Mouse (Mus musculus): ENCODE results near the gene Arhgef15.

DNA sequence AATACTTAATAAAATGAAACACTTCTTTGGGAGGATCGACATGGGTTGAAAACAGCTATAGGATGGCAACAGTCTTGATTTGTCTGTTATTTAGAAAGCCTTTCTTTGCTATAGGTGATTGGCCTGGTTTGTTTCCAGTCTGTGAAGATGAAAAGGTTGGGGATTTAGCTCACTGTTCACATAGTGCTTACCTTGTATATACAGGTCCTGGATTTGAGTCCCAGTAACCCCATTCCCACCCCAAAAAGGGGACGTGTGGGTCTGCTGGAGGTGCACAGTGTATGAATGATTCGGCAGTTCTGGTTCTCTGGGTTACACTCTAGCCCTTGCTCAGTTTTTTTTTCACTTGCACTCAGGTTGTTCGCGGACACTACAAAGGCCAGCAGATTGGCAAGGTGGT, 54.5 kb downstream of the Arhgef15 start:
- TF ChIP-seq CTCF (IDR thresholded peaks at IDR 0.05; ENCODE audit: control insufficient read depth, insufficient read depth, low read length), result no peak
- no peak for TF ChIP-seq POLR2A (IDR thresholded peaks at IDR 0.05; ENCODE audit: borderline replicate concordance, control insufficient read depth, low read depth, low read length)

All from bone marrow, adult 2 months (tissue).